Mouse (Mus musculus) MEL (cell line): ENCODE data around the gene Trnau1ap.

ENCODE experiments used
- CHD2 ChIP-seq: IDR thresholded peaks from 2 replicates; pipeline ENCODE4 v1.6.1; 2011; ENCODE audit warnings: low read length, improper control_type of control experiment
- CTCF ChIP-seq, 3 experiments: IDR thresholded peaks in 2 of 3; conservative IDR thresholded peaks in 1 of 3; 2 replicates each; pipeline ENCODE4 v1.5.1; 2011 to 2012; ENCODE audit warnings: low read length in 3 of 3, low read depth in 2 of 3, mild to moderate bottlenecking in 2 of 3, improper control_type of control experiment in 1 of 3, inconsistent platforms in 1 of 3, mixed read lengths in 1 of 3, moderate library complexity in 1 of 3; ENCODE audit not compliant: control insufficient read depth in 1 of 3, insufficient read depth in 1 of 3, poor library complexity in 1 of 3, severe bottlenecking in 1 of 3
- EP300 ChIP-seq, 2 experiments: IDR thresholded peaks; 2 replicates each; pipeline ENCODE4 v1.6.1; 2011; ENCODE audit warnings: improper control_type of control experiment in 2 of 2, low read length in 2 of 2, low read depth in 1 of 2, mild to moderate bottlenecking in 1 of 2
- HCFC1 ChIP-seq: IDR thresholded peaks from 2 replicates; pipeline ENCODE4 v1.6.1; 2012; ENCODE audit warnings: low read depth, mild to moderate bottlenecking, inconsistent platforms, low read length, improper control_type of control experiment, moderate library complexity
- JUND ChIP-seq: IDR thresholded peaks from 2 replicates; pipeline ENCODE4 v1.6.1; 2011; ENCODE audit warnings: low read depth, mild to moderate bottlenecking, improper control_type of control experiment, low read length
- MAFK ChIP-seq: IDR thresholded peaks from 2 replicates; pipeline ENCODE4 v1.6.1; 2011; ENCODE audit warnings: low read depth, mild to moderate bottlenecking, low read length, improper control_type of control experiment, borderline replicate concordance
- MAX ChIP-seq: IDR thresholded peaks from 2 replicates; pipeline ENCODE4 v1.6.1; 2011; ENCODE audit warnings: low read length, improper control_type of control experiment
- MXI1 ChIP-seq: IDR thresholded peaks from 2 replicates; pipeline ENCODE4 v1.6.1; 2011; ENCODE audit warnings: mild to moderate bottlenecking, low read depth, low read length, improper control_type of control experiment
- NRF1 ChIP-seq: IDR thresholded peaks from 2 replicates; pipeline ENCODE4 v1.6.1; 2014; ENCODE audit warnings: low read depth, mild to moderate bottlenecking, inconsistent platforms, low read length, improper control_type of control experiment, moderate library complexity; ENCODE audit not compliant: poor library complexity, insufficient read depth, severe bottlenecking
- POLR2A ChIP-seq, 2 experiments: IDR thresholded peaks; 2 replicates each; pipeline ENCODE4 v1.6.1; 2011 to 2012; ENCODE audit warnings: low read length in 2 of 2, mild to moderate bottlenecking in 2 of 2, control low read depth in 1 of 2, improper control_type of control experiment in 1 of 2, low read depth in 1 of 2, moderate library complexity in 1 of 2; ENCODE audit not compliant: control insufficient read depth in 1 of 2, insufficient read depth in 1 of 2, poor library complexity in 1 of 2
- POLR2AphosphoS2 ChIP-seq: IDR thresholded peaks from 2 replicates; pipeline ENCODE4 v1.6.1; 2011; ENCODE audit warnings: low read length, improper control_type of control experiment
- RCOR1 ChIP-seq: IDR thresholded peaks from 2 replicates; pipeline ENCODE4 v1.6.1; 2012; ENCODE audit warnings: low read depth, mild to moderate bottlenecking, inconsistent platforms, low read length, improper control_type of control experiment
- TCF12 ChIP-seq: IDR thresholded peaks from 2 replicates; pipeline ENCODE4 v1.6.1; 2014; ENCODE audit warnings: low read depth, mild to moderate bottlenecking, inconsistent platforms, low read length, improper control_type of control experiment, moderate library complexity
- UBTF ChIP-seq: IDR thresholded peaks from 2 replicates; pipeline ENCODE4 v1.6.1; 2012; ENCODE audit warnings: low read depth, mild to moderate bottlenecking, inconsistent platforms, low read length, improper control_type of control experiment, moderate library complexity, borderline replicate concordance; ENCODE audit not compliant: insufficient read depth

GRCm38 (mm10) chr4:132306004-132306403 lies 23.3 kb downstream of the Trnau1ap start:
- TF ChIP-seq TCF12 (no peak), CTCF (IDR thresholded peaks at IDR 0.05 in 2 of 3, conservative IDR thresholded peaks at IDR 0.05 in 1 of 3; ENCODE audit: control insufficient read depth in 1 of 3, insufficient read depth in 1 of 3, low read depth in 2 of 3, low read length in 3 of 3, poor library complexity in 1 of 3, severe bottlenecking in 1 of 3) (no peak), POLR2A (IDR thresholded peaks at IDR 0.05; ENCODE audit: control insufficient read depth in 1 of 2, insufficient read depth in 1 of 2, low read depth in 1 of 2, low read length in 2 of 2, poor library complexity in 1 of 2) (no peak), RCOR1 (no peak), MAFK (no peak), MXI1 (no peak), CHD2 (no peak), EP300 (IDR thresholded peaks at IDR 0.05; ENCODE audit: low read depth in 1 of 2, low read length in 2 of 2) (no peak), MAX (no peak), HCFC1 (no peak), NRF1 (no peak), JUND (no peak), UBTF (no peak), POLR2AphosphoS2 (no peak)
